Mouse (Mus musculus): Measurements from ENCODE around the gene Lrrc8d.

- TF ChIP-seq CTCF (IDR thresholded peaks at IDR 0.05; ENCODE audit: low read depth) (no peak), EP300 (IDR thresholded peaks at IDR 0.05; ENCODE audit: low read depth) (no peak)
Observed at GRCm38 (mm10) chr5:105874476-105874875, 174.7 kb downstream of the Lrrc8d start.

Measured in heart, postnatal 0 days (tissue).